Mouse (Mus musculus): Measurements from ENCODE around the gene Pip5k1a.
"Not testable (repeated sequence)": the region's sequence is repeated elsewhere in the genome, so short reads cannot be mapped to it uniquely, and the experiment has no call there.

Gene Pip5k1a

DNA sequence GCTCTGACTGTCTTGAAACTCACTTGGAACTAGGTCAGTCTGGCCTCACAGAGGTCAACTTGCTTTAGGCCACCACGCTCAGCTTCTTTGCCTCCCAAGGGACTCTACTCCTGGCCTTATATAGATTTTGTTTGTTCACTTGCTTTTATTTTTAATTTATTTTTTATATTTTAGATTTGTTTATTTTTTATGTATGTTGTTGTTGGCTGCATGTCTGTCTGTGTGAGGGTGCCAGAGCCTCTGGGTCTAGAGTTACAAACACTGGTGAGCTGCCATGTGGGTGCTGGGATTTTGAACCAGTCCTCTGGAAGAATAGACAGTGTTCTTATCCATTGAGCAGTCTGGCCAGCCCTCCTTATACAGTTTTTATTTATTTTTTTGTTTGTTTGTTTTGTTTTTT lies 6.0 kb upstream of the Pip5k1a start:
- no peak for DNase-seq (ENCODE audit: low read depth)

DNA sequence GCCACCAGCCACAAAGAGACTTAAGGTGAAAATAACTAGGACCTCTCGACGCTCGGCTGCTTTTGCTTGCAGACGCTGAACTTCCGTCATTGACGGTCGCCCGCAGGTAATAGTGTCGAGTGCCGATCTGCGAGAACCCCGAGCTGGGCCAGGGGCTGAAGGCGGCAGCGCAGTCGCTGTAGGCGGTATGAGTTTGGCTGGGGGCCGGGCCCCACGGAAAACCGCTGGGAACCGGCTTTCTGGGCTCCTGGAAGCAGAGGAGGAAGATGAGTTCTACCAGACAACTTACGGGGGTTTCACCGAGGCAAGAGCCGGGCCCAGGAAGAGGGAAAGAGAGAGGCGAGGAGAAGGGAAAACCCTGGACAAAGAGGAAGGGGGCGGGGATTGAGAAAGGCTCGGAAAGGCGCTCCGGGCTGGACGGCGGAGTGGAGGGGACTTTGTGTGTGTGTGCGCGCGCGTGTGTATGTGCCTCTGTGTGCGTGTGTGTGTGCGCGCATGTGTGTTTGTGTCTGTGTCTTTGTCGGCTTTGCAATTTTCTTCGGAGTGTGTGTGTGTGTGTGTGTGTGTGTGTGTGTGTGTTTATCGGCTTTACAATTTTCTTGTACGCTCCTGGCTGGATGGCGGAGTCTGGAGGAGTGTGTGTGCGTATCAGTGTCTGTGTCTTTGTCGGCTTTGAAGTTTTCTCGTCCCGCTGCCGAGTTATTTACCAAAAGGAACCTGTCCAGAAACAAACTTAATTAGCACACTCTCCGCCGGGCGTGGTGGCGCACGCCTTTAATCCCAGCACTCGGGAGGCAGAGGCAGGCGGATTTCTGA lies 4.4 kb upstream of the Pip5k1a start, which contains the start of gene Vps72:
Gene Vps72, plus strand, starts transcription at position 112 of the 816 bp plus-strand sequence.
- DNase-seq (ENCODE audit: low read depth) = peak; percentile 74

DNA sequence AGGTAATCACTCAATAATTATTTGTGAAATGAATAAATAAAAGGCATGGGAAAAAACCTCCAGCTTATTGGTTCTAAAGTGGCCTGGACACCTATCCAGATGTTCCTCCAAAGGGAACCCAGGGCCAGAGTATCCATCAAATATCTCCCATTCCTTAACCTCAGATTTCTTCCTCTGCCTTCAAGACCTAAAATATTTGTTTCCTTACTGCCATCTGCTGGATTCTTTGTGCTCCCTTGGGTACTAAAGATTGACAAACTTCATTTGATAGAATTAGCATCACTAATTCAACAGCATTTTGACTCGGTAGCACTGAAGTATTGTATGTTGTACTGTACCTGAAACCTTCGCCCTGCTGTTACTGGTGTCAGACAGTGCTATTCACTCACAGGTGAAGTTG lies 1.2 kb upstream of the Pip5k1a start:
- no peak for DNase-seq (ENCODE audit: low read depth)

DNA sequence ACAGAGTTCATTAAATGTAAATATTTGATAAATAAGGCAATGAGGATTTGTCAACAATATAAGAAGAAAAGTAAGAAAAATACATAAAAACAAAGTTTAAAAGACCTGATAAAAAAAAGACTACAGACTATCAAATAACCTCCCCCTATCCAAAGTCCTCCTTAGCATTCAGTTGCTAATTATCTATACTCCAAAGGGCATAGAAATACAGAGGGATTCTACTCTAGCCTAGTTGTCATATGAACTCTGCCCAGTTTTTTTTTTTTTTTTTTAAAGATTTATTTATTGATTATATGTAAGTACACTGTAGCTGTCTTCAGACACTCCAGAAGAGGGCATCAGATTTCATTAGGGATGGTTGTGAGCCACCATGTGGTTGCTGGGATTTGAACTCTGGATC lies 578 bp upstream of the Pip5k1a start:
- not testable (repeated sequence) for DNase-seq (ENCODE audit: low read depth)

DNA sequence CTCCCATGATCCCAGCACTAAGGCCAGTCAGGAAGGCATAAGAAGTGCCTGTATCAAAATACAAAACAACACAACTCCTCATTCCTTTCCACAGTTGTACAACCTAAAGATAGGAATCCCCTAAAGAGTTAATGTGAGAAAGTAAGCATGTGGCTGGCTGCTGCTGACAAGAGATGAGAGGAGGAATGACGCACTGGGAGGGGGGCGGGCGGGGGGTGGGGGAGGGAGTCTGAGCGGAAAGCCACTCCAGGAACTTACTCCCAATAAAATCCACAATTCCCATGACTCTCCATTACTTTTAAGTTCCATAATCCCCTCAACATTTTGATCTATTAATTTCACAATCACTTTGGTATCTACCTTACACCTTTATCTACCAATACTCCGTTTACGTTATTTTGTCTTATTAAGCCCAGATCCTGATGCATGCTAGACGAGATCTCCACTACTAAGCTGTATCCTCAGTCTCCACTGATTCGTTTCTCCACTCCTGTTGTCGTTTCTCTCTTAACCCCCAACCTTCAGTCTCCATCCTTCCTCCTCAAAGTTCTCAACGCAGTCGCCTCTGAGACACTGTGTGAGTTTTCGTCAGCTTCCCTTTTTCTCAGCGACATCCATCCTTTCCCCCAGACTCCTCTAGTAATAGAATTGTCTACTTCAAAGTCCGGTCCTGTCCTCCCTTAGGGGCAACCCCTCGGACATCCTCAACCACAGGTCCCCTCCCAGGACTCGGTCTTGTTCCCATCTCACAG lies 968 bp downstream of the Pip5k1a start:
- DNase-seq (ENCODE audit: low read depth) = peak; percentile 33

DNA sequence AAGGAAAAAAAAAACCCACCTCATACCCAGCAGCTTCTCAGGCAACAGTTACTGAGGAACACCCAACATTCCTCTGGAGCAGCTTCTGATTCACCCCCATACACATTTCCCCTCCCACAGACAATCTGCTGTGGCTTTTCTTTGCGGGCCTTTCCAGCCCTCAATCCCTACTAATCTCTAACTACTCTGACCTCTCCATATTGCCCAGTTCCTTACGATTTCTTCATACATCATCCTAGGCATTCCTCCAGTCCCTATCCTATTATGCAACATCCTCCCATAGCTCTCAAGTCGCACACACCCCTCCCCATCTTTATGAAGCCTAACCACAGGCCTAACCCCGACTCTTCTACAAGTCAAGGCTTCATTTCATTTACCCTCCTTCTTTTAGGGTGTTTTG lies 1.6 kb downstream of the Pip5k1a start:
- no peak for DNase-seq (ENCODE audit: low read depth)

DNA sequence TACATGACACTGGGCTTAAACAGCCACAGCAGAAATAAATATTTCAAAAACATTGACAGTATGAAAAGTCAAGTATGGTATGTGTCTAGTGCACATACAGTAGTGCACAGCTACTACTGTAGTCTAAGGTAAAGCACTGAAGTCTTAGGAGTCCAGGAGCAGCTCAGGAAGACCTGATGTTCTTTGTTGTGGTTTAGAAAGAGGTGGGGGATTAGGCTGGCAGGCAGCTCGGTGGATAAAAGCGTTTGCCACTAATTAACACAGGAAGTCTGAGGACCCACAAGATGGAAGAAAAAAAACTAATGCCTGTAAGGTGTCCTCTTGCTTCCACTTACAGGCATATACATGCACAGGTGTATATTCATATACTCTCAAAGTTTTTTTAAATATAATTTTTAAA lies 5.9 kb downstream of the Pip5k1a start:
- no peak for DNase-seq (ENCODE audit: low read depth)

DNA sequence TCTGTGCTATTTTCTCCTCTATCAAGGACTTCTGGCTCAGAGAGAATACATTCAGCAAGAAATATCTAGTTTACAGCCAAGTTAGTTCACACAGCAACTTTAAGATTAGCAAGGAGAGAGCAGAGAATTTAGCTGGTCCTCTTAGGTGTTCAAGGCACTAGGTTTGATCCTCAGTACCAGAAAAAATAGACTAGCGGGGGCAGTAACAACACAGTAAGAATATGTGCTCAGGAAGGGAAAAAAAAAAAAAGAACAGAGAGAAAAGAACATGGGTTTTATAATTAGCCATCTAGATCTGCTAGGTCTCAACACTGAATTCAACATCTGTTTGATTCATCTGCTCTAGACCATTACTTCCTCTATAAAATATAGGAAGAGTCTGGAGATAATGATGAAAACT lies 18.7 kb downstream of the Pip5k1a start:
- no peak for DNase-seq (ENCODE audit: low read depth)

DNA sequence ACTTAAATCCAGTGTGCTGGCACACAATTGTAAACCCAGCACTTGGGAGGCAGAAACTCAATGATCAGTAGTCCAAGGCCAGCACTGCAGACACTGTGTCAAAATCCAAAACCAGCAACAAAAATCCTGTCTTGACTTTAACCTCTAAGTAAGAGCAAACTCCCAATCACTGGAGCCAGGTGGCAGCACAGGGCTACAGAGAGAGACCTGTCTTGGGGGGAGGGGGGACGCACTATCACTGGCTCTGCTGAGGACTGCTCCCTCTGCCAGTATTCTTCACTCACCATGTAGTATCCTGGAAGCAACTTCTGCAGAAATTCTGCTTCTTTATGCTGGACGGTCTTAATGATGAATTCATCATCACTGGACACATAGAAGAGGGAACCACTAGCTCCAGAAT lies 35.1 kb downstream of the Pip5k1a start:
- no peak for DNase-seq (ENCODE audit: low read depth)

DNA sequence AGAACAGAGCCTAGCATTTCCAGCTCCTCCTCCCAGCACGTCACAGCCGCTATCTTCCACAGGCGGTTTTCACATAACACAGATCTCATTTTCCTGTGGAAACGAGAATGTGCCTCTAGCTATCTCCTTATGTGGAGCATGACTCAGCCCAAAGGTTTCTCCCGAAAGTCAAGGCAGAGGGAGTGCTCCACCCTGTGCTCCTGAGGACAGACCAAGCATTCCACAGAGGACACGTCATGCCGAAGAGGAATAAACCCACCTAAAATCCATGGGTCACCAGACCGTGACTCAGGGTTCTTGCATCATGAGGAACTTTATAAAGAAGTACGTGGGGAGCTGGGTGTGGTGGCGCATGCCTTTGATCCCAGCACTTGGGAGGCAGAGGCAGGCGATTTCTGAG lies 40.2 kb downstream of the Pip5k1a start:
- DNase-seq (ENCODE audit: low read depth) = no peak

DNA sequence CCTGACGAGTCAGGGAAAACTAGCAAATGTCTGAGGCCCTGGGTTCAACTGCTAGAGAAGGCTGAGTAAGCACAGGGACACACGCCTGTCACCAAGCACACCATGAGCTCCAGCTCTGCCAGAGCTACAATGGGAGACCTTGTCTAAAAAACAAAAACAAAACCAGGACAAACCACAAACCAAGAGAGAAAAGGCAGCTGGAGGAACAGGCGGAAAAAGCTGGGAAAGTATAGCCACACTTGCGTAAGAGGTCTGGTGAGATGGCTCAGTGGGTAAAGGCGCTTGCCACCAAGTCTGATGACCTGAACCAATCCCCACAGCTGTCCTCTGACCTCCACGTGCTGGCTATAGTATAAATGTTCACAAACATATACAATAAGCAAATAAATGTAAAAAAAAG lies 40.6 kb downstream of the Pip5k1a start:
- no peak for DNase-seq (ENCODE audit: low read depth)

DNA sequence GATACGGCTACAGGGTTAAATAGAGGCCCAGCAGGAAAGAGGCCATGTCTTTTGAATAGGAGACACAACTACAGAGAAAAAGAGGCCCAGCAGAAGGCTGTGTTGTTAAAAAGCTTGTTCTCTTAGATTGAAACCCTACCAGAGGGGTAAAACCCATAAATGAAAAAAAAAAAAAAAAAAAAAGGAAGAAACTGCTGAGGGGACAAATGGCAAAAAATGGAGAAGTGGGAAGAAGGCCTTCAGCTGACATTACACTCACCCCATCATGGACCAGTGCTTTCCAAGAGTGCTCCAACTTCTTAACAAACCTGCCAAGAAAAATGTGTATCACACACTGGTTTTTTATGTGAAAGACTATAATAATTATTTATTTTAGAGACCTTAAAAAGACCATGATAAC lies 41.2 kb downstream of the Pip5k1a start:
- DNase-seq (ENCODE audit: low read depth) = no peak

DNA sequence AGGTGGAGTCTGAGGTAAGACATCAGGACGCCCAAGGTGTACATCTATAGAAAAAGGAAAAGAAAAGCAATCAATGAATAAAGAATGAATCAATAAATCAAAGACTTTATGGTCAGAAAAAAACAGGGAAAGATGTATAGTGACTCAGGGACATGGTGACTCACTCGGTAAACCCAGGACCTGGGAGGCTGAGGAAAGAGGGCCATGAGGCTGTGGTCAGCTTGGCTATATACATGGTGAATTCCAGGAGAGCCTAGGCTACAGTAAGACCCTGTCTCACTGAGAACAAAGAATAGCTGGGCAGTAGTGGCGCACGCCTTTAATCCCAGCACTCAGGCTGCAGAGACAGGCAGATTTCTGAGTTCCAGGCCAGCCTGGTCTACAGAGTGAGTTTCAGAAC lies 43.0 kb downstream of the Pip5k1a start:
- DNase-seq (ENCODE audit: low read depth) = no peak

DNA sequence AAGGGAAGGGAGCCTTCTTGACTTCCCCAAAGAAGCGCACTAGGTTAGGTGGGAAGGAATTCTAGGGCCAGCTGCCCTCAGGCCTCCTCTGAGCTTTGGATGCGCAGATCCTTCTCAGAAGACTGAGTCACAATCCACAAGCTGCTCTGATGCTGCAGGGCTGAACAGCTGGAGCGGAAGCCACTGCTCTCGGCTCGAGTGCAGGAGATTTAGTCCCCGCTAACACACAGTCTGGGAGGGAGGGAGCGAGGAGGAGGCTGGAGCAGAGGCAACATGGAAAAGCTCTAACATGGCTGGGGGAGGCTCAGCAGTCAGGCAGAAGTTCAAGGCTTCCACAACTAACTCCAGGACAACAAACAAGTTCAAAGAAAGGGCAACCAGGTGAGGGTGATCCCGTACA lies 48.7 kb downstream of the Pip5k1a start:
- no peak for DNase-seq (ENCODE audit: low read depth)

DNA sequence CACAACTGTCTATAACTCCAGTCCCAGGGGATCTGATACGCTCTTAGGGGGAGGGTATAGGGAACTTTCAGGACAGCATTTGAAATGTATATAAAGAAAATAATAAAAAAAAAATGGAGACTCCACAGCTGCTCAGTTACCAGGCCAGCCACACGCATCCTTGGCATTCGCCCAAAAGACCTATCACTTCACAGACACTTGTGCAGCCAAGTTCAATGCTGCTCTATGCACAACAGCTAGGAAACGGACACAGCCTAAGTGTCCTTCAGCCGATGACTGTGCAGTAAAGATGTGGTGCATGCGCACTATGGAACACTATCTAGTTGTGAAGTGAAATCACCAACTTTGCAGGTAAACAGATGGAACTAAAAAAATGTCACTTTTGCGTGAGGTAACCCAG lies 50.5 kb downstream of the Pip5k1a start:
- no peak for DNase-seq (ENCODE audit: low read depth)

DNA sequence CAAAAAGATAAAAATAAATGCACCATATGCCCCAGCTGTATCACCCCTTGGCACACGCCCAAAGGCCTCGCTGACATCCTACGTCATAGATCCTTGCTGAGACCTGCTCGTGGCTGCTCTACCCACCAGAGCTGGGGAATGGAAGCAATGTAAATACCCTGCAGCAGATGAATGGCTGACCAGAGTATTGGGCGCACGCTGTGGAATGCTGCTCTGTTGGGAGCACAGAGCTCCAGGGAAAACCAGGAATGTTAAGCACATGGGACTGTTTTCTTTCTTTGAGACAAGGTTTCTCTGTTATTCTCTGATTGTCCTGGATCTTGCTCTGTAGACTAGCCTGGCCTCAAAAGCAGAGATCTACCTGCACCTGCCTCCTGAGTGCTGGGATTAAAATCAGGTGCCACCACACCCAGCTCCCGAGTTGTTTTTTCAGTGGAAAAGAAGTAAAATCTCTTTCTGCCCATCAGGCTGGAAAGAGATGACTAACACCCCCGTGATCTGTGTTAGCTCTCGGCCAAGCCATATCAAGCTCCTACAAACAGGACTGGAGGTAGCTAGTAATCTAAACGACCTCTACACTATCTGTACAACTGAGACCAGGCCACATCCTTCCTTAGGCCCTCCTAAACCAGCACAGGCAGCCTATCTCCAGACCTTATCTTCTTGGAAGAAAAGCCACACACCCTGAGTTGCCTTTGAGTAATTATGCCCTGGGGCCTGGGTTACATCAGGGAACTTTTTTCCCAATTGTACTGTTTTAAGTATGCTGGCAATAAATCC lies 52.1 kb downstream of the Pip5k1a start:
- peak; percentile 32 for DNase-seq (ENCODE audit: low read depth)

DNA sequence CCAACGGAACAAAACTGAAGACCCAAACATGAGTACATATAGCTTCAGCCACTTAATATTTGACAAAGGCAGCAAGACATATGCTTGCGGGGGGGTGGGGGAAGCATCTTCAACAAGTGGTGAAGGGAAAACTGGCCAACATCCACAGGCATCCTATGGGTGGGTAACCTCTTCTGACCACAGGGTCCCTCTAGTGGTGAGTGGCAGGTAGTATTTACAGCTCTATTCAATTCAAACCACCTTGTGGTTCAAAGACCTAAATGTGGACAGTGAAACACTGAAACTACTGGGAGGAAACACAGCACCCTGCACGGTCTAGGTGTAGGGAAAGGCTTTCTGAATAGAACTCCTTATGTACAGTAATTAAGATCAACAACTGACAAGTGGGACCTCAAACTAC lies 53.0 kb downstream of the Pip5k1a start:
- peak; percentile 56 for DNase-seq (ENCODE audit: low read depth)

DNA sequence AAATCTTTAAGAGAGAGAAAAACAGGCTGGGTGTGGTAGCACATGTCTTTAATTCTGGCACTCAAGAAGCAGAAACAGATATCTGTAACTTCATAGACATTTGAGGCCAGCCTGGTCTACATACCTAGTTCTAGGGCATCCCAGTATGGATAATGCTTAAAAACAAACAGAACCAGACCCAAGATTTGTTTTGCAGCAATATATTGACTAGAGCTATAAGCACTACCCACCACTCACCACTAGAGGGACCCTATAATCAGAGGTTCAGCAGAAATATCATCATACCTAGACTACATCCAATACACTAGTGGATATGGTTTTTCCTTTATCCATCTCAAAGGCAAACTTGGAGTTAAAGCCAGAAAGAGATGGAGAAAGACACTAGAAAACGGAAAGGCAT lies 53.8 kb downstream of the Pip5k1a start:
- peak; percentile 55 for DNase-seq (ENCODE audit: low read depth)

DNA sequence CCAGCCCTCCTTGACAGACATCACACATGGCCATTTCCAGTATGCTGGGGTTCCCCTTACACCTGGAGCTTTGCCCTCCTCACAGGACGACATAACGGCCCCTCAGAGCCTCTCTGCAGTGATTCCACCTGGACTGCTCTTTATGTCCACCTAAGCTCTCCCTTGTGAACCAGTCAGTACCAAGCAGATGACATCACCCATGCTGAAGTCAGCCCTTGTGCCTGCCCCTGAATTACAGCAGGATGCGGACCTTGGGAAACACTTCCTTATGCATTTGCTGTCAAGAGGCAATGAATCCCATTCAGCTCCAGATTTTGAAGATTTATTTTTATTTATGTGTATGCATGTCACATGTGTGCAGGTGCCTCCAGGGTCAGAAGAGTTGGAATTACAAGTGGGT lies 58.8 kb downstream of the Pip5k1a start:
- DNase-seq (ENCODE audit: low read depth) = no peak

DNA sequence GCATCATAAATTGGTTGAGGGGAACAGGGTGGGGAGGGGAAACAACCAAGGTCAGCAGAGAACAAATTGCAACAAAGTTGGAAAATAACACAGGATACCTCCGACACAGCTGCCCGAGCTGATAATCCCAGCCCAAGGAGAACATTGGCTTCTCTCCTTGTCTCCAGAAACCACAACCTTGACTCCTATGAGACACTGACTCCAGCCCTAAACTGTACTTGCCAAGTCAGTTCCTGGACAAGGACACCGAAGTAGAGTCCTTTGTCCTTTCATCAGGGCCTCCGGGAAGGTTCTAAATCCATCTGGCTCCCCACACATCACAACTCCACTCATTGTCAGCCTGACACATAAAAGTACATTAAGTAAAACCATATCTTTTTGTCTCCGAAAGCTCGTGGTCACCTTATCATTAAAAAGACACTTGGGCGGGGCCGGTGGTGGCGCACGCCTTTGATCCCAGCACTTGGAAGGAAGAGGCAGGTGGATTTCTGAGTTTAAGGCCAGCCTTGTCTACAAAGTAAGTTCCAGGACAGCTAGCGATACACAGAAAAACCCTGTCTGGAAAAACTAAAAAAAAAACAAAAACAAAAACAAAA lies 60.2 kb downstream of the Pip5k1a start:
- DNase-seq (ENCODE audit: low read depth) = no peak

DNA sequence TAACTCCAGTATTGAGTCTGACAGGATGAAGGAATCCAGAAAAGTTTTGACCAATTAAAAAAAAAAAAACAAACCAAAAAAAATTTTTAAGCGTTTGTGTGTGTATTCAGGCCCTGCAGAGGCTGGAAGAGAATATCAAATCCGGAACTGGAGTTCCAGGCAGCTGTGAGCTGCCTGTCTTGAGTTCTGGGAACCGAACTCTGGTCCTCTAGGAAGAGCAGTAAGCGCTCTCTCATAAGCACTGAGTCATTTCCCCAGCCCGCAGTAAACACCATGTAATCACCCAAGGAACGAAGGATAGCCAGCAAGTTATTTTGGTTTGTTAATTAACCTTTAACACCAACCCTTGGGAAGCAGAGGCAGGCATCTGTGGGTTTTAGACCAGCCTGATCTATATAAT lies 63.5 kb downstream of the Pip5k1a start:
- DNase-seq (ENCODE audit: low read depth) = no peak

DNA sequence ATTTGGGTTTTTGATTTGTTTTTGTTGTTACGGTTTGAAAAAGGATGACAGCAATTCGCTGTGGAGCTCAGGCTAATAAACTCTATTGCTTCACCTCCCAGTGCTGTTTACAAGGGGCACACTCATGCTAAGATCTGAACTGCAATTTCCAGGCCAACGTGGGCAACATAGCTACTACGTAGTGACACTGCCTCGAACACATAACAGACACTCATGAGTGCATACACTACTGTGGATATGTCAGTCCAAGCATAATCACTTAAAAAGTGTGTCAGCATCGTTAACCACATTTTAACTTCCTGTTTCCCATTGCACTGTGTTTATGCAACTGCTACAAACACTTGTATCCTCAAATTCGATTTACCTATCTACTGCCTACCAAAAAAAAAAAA lies 63.9 kb downstream of the Pip5k1a start:
- no peak for DNase-seq (ENCODE audit: low read depth)
